Mouse (Mus musculus) cortical plate, adult 2 months (tissue): Measurements from ENCODE around the gene Ern1.

Source experiments
- CTCF ChIP-seq: fragments of 200-500 bp; IDR thresholded peaks from 2 replicates; pipeline ENCODE4 v1.5.1; 2011; ENCODE audit warnings: mild to moderate bottlenecking, control low read depth, low read length; ENCODE audit not compliant: insufficient read depth; ENCODE audit errors: extremely low read depth
- POLR2A ChIP-seq: fragments of 200-500 bp; IDR thresholded peaks from 2 replicates; pipeline ENCODE4 v1.6.1; 2011; ENCODE audit warnings: mild to moderate bottlenecking, low read length, control low read depth; ENCODE audit not compliant: insufficient read depth; ENCODE audit errors: extremely low read depth

GRCm38 (mm10) chr11:106416331-106416730, 71.3 kb downstream of the Ern1 start:
- TF ChIP-seq POLR2A, result no peak
- no peak for TF ChIP-seq CTCF
